Mouse (Mus musculus): ENCODE data around the gene 1190007I07Rik.

GRCm38 (mm10) chr10:82652625-82653024 lies 29.6 kb upstream of the 1190007I07Rik start:
- TF ChIP-seq HCFC1 (IDR thresholded peaks at IDR 0.05; ENCODE audit: borderline replicate concordance, insufficient read depth, low read length) (no peak), MAFK (IDR thresholded peaks at IDR 0.05; ENCODE audit: insufficient read depth, low read depth, low read length) (no peak), ZNF384 (IDR thresholded peaks at IDR 0.05; ENCODE audit: low read depth, low read length) (no peak), ZC3H11A (IDR thresholded peaks at IDR 0.05; ENCODE audit: borderline replicate concordance, low read depth, low read length) (no peak), CHD2 (IDR thresholded peaks at IDR 0.05; ENCODE audit: low read depth, low read length) (no peak)

Measured in ES-E14 (cell line).